In genomic region chr5:69241931-69242330, GRCm38 (mm10) we compare ENCODE assay signal across 14 mouse cellular contexts.
DNase-seq lines count a peak whose midpoint lies in the region; TF ChIP-seq lines count a peak whose summit lies in the region.
"Had no signal": no experiment of that assay in that cellular context is flagged by ENCODE, and none has a peak within 500 bp of the region (broad histone marks: within the 10 kb centered on the region; RNA-seq: fewer than 3 reads in every experiment).

No protein-coding gene starts in this region.

- peak; percentile 83 for DNase-seq in brain, adult 2 months (ENCODE audit: low read depth, low spot score)
- peak; percentile 44 to 61 for DNase-seq in cerebellum, adult 18-20 months
- peak; percentile 61 for DNase-seq in cerebellum, adult 9-11 months
- peak; percentile 33 to 59 for DNase-seq in cerebellum, postnatal 36 days
- DNase-seq in lung, postnatal 14 days = no peak
- DNase-seq in urinary bladder, postnatal 36 days (ENCODE audit: low spot score in 2 of 2) = no peak
- DNase-seq in left cerebral cortex, adult 2 months (ENCODE audit: extremely low spot score in 1 of 2, low spot score in 2 of 2) = no peak
- DNase-seq: adrenal gland, postnatal 10 days; gastrocnemius, postnatal 36 days; heart, adult 11 months; heart, postnatal 36 days had no signal

- TF ChIP-seq CTCF in left cerebral cortex, adult 2 months (IDR thresholded peaks at IDR 0.05) = no peak

- H3K4me3 ChIP-seq in left cerebral cortex, adult 2 months = no peak overlapping the region
- H3K4me3 ChIP-seq: embryonic facial prominence, embryonic 12.5 days; forebrain, embryonic 15.5 days; heart, embryonic 13.5 days had no signal

- no peak overlapping the region for H3K27ac ChIP-seq in left cerebral cortex, adult 2 months
- H3K27ac ChIP-seq: embryonic facial prominence, embryonic 12.5 days; forebrain, embryonic 15.5 days; heart, embryonic 13.5 days had no signal

- intact Hi-C loops in left cerebral cortex, adult 2 months (cut with DNase I) = no loop called here

Comparison
In these comparisons a context has a peak if more than half of its experiments do, and no peak if none do; other contexts are left out.
1. DNase-seq: peak in brain, adult 2 months (single experiment), cerebellum, adult 18-20 months (2 of 2), cerebellum, adult 9-11 months (single experiment) and cerebellum, postnatal 36 days (2 of 2); none in lung, postnatal 14 days (single experiment), urinary bladder, postnatal 36 days (0 of 2) and left cerebral cortex, adult 2 months (0 of 2).